Mouse (Mus musculus) lung, postnatal 0 days (tissue): ENCODE measurements around the gene Mrpl34. TPM values are rescaled to one million over a fixed set of nuclear protein-coding genes. Genes with fewer than 3 reads are reported as not detected.

ENCODE experiments used
- ATAC-seq: fragments of 200-750 bp; cut with Nextera tagmentation; 2 replicates; pipeline ENCODE4 v1.8.0; 2017; ENCODE audit warnings: moderate library complexity
- DNase-seq: peaks from one replicate; pipeline ENCODE4 v3.0.0-alpha.2; 2016; ENCODE audit warnings: low spot score
- H3K27ac ChIP-seq: fragments of 300-500 bp; sonication (generic); 2 replicates; pipeline ENCODE4 v1.5.1; 2014; ENCODE audit warnings: antibody characterized with exemption, mild to moderate bottlenecking, low read length, mixed read lengths
- H3K27me3 ChIP-seq: fragments of 300-500 bp; sonication (generic); replicated peaks from 2 replicates; pipeline ENCODE4 v1.6.1; 2014; ENCODE audit warnings: low read length, mixed read lengths; ENCODE audit not compliant: insufficient read depth
- H3K36me3 ChIP-seq: fragments of 300-500 bp; sonication (generic); 2 replicates; pipeline ENCODE4 v1.6.1; 2014; ENCODE audit warnings: low read length, mixed read lengths; ENCODE audit not compliant: insufficient read depth
- H3K4me1 ChIP-seq: fragments of 300-500 bp; sonication (generic); 2 replicates; pipeline ENCODE4 v1.6.1; 2014; ENCODE audit warnings: antibody characterized with exemption, low read depth, low read length, mixed read lengths; ENCODE audit not compliant: insufficient read depth
- H3K4me2 ChIP-seq: fragments of 300-500 bp; sonication (generic); replicated peaks from 2 replicates; pipeline ENCODE4 v1.6.1; 2014; ENCODE audit warnings: low read depth, mild to moderate bottlenecking, low read length, moderate library complexity, mixed read lengths
- H3K4me3 ChIP-seq: fragments of 300-500 bp; sonication (generic); 2 replicates; pipeline ENCODE4 v1.5.1; 2014; ENCODE audit warnings: low read depth, low read length
- H3K9ac ChIP-seq: fragments of 300-500 bp; sonication (generic); replicated peaks from 2 replicates; pipeline ENCODE4 v1.6.1; 2014; ENCODE audit warnings: low read depth, mild to moderate bottlenecking
- H3K9me3 ChIP-seq: fragments of 300-500 bp; sonication (generic); 2 replicates; pipeline ENCODE4 v1.6.1; 2016; ENCODE audit warnings: low read length, mixed read lengths
- CTCF ChIP-seq: IDR thresholded peaks from 2 replicates; pipeline ENCODE4 v1.5.1; 2016; ENCODE audit warnings: antibody characterized with exemption, mild to moderate bottlenecking
- EP300 ChIP-seq: IDR thresholded peaks from 2 replicates; pipeline ENCODE4 v1.6.1; 2016; ENCODE audit warnings: antibody characterized with exemption, mild to moderate bottlenecking, control low read depth
- WGBS: fragments of 180-500 bp; shearing (Covaris S2); extraction: QIAGEN DNeasy Blood & Tissue Kit; methylation state at CpG from one replicate; pipeline ENCODE4 v1.1.7; 2014; 5-methylcytosine and 5-hydroxymethylcytosine counted together
- polyA plus RNA-seq: library from polyadenylated mRNA; unstranded; fragments of >200 nt; fragmentation: Nextera tagmentation; extraction: Ambion mirVana; gene quantifications from 2 replicates; pipeline ENCODE4 v1.2.1, GENCODE M21; 2015

Gene Mrpl34
- polyA plus RNA-seq, 1 experiment from 2014 or later = 146 TPM

DNA sequence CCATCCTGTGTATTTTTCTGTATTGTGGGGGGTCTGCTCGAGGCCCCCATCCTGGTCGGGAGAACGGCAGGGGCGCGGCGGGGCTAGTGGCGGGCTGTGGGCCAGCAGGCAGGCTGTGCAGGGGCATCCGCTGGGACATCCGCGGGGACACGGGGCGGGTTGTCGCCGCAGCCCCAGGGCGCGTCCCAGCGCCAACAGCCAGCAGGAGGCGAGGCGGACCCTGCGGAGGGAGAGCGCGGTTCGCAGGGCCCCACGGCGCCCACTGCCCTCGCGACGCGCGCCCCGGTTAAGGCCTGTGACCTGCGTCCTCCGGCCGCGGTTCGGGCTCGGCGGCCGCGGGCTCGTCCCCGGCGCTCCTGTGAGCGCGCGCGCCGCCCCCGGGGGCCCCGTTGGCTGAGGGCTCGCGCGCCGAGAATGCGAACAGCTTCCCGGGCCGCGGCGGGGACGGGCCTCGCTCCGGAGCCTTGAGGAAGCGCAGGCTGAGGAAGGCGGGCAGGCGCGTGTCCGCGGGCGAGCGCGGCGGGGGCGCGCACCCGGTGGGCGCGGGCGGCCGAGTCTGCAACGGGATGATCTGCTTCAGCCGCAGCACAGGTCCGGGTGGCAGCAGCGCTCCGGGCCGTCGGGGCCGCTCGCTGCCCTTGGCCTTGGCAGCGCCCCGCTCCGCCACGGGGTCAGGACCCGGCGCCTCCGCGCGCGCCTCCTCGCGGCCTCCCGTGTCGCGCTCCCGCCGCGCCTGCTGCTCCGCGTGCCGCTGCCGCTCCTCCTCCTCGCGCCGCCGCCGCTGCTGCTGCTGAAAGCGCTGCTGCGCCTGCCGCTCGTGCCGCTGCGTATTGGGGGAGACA, 11.6 kb downstream of the Mrpl34 start:
- Histone ChIP-seq H3K4me1 (peaks cover 6% of the 10 kb centered on the region; the same call in 1 of the 2 replicates), H3K4me2 (peak overlapping the region; percentile 83), H3K9me3 (no peaks in the 10 kb centered on the region), H3K27ac (peak overlapping the region; percentile 73), H3K27me3 (no peaks in the 10 kb centered on the region), H3K9ac (peak overlapping the region; percentile 44), H3K4me3 (peak overlapping the region; percentile 58), H3K36me3 (0 out of 2 replicates have a peak, but pooled peaks cover 8% of the 10 kb centered on the region)
- TF ChIP-seq EP300 (no peak), CTCF (peak; percentile 55)
- peak; percentile 80 for ATAC-seq
- DNase-seq = peak; percentile 80
- 5% methylated on average over 38 of the region's 121 CpGs for WGBS

DNA sequence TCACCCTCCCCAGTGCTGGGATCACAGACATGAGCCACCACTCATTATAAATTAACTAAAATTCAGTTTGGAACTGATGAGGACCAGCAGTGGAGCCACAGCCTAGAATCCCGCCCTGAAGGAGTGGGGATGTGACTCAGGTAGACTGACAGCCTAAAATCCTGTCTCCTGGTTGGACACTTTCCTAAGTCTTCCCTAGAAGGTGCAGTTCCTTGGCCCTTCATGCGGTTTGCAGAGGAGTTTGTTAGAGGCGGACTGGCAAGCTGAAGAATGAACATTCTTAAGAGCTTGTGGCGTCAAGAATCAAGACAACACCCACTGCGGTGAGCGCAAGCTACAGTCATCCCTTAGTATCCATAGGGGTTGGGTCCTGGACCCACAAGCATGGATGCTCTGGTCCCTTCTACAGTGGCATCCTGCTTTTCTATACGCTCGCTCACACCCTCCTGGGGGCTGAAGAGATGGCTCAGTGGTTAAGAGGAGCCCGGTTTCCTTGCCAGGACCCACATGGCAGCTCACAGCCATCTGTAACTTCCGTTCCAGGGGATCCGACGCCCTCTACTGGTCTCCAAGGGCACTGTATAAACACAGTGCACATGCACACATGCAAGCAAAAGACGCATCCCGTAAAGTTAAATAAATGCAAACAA, 12.6 kb downstream of the Mrpl34 start:
- H3K27me3 ChIP-seq = no peaks in the 10 kb centered on the region
- DNase-seq (peak; percentile 38), ATAC-seq (no peak)
- no peak overlapping the region for H3K9ac ChIP-seq
- no peak overlapping the region; the same call in 1 of the 2 replicates for H3K4me2 ChIP-seq
- H3K4me1 ChIP-seq = peaks cover 6% of the 10 kb centered on the region; the same call in 1 of the 2 replicates
- 58% methylated on average over 14 of the region's 14 CpGs for WGBS
- no peak overlapping the region for H3K4me3 ChIP-seq
- TF ChIP-seq EP300 (no peak), CTCF (peak; percentile 67)
- no peaks in the 10 kb centered on the region for H3K9me3 ChIP-seq
- no peak overlapping the region for H3K27ac ChIP-seq
- 0 out of 2 replicates have a peak, but pooled peaks cover 12% of the 10 kb centered on the region for H3K36me3 ChIP-seq

DNA sequence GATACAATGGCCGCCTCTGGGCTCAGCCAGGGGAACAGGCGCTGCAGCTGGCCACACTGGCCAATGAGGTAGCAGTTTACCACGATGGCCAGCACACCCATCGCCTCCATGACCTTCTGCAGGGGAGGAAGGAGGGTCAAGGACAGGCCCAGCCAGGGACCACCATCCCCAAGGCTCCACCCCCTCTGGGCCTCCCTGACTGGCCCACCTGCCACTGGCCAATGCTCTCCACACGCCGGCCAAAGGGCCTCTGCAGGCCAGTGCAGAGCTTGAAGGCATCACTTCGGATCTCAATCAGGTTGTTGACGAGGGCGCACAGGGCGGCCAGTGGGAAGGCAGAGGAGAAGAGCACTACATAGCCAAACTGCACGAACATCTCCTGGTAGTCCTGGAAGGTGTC, 14.2 kb downstream of the Mrpl34 start:
- Histone ChIP-seq H3K9me3 (no peaks in the 10 kb centered on the region), H3K27ac (no peak overlapping the region), H3K4me1 (peaks cover 6% of the 10 kb centered on the region; the same call in 1 of the 2 replicates), H3K4me2 (no peak overlapping the region), H3K36me3 (0 out of 2 replicates have a peak, but pooled peaks cover 3% of the 10 kb centered on the region), H3K27me3 (no peaks in the 10 kb centered on the region), H3K9ac (no peak overlapping the region), H3K4me3 (no peak overlapping the region)
- WGBS = 90% methylated on average over 11 of the region's 11 CpGs
- no peak for ATAC-seq
- TF ChIP-seq CTCF (no peak), EP300 (no peak)
- DNase-seq = no peak

DNA sequence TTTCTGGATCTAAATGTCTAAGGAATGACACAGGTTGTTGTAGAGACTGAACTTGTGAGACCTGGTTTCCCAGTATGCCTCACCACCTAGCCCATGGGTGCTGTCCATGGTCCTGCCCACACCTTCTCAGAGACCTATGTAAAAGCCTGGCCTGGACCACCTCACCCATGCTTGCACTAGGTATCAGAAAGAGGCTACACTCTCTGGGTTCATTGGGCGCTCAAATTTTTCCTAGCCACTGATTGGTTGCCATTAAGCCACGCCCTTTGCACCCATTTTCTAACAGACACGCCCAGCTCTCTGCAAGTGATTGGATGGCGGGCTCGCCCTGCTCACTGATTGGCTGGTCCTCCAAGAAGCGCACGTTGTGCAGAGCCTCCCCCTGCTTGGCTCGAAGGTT, 19.2 kb downstream of the Mrpl34 start:
- Histone ChIP-seq H3K4me1 (peaks cover 6% of the 10 kb centered on the region), H3K4me2 (no peak overlapping the region), H3K9me3 (no peaks in the 10 kb centered on the region), H3K4me3 (no peak overlapping the region), H3K27me3 (no peaks in the 10 kb centered on the region), H3K36me3 (0 out of 2 replicates have a peak, but pooled peaks cover 3% of the 10 kb centered on the region), H3K9ac (no peak overlapping the region), H3K27ac (no peak overlapping the region)
- TF ChIP-seq CTCF = no peak
- TF ChIP-seq EP300 = no peak
- ATAC-seq (no peak), DNase-seq (peak; percentile 58)
- WGBS = 59% methylated on average over 8 of the region's 8 CpGs

DNA sequence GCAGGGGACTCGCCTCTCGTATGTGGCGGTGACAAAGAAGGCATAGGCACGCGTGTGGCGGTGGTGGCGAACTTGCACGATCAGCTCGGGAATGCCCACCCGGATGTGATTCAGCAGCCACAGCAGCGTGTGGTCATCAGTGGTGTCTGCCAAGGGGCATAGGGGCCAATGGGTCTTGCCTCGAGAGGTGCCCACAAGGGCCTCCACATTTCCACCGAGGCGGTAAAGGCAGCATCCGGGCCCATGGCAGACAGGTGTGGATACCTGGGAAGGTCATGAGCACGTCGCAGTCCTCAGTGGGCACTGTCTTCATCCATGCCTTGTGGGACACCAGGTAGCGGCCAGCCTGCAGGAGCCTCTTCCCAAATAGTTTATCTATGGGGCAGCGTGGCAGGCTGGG, 20.0 kb downstream of the Mrpl34 start:
- Histone ChIP-seq H3K36me3 (0 out of 2 replicates have a peak, but pooled peaks cover 3% of the 10 kb centered on the region), H3K27ac (no peak overlapping the region), H3K4me2 (no peak overlapping the region), H3K4me3 (no peak overlapping the region), H3K27me3 (no peaks in the 10 kb centered on the region), H3K9me3 (no peaks in the 10 kb centered on the region), H3K4me1 (peaks cover 13% of the 10 kb centered on the region), H3K9ac (no peak overlapping the region)
- TF ChIP-seq CTCF (no peak), EP300 (no peak)
- ATAC-seq (no peak), DNase-seq (no peak)
- WGBS = 93% methylated on average over 19 of the region's 19 CpGs
